Mouse (Mus musculus) G1E (cell line): ENCODE measurements around the gene Hsp90ab1.

Source experiments
- CTCF ChIP-seq: IDR thresholded peaks from 2 replicates; pipeline ENCODE4 v1.5.1; 2012; ENCODE audit warnings: low read depth, low read length, inconsistent platforms, mixed read lengths
- GATA1 ChIP-seq: IDR thresholded peaks from 2 replicates; pipeline ENCODE4 v1.6.1; 2012; ENCODE audit warnings: borderline replicate concordance, low read length, inconsistent platforms, mixed read lengths
- TAL1 ChIP-seq: conservative IDR thresholded peaks from 2 replicates; pipeline ENCODE4 v1.6.1; 2012; ENCODE audit warnings: low read depth, low read length, inconsistent platforms, mixed read lengths

DNA sequence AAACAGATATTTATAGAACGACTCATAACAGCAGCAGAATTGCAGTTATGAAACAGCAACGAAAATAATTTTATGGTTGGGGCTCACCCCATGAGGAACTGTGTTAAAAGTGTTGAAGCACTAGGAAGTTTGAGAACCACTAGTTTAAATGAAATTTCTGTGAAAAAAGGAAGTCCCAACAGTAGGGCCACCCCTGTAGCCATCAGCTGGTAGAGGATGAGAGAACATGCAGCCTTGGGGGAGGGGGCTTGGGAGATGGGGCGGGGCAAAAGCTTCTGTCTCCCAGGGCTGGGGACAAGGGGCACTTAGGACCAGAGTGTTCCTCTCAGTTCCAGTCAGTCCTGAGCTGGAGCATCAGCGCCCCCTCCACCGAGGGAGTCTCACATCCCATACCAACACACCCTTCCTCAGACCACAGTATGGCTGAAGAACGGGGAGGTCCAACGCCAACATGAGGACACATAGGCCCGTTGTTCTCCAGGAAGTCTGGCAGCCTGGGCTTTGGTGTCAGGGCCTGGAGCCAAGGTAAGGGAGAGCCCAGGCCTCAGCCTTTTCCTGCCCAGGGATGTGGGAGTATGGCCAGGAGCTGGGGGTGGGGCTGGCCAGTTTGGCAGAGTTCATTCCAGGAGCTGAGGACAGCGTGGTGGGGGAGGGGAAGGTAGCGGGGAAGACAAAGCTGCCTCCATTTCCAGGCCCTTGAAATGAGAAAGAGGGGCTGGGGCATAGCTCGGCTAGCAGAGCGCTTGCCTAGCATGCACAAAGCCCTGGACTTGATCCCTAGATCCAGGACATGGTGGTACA, 11.2 kb upstream of the Hsp90ab1 start:
- no peak for TF ChIP-seq CTCF
- TF ChIP-seq TAL1: no peak
- TF ChIP-seq GATA1: no peak
